Mouse (Mus musculus): Measurements from ENCODE around the gene Gdf1.

- TF ChIP-seq ZC3H11A (IDR thresholded peaks at IDR 0.05; ENCODE audit: borderline replicate concordance, low read depth, low read length) (no peak), ZNF384 (IDR thresholded peaks at IDR 0.05; ENCODE audit: low read depth, low read length) (no peak), HCFC1 (IDR thresholded peaks at IDR 0.05; ENCODE audit: borderline replicate concordance, insufficient read depth, low read length) (no peak)
Measured at GRCm38 (mm10) chr8:70340659-70341058, 11.0 kb downstream of the Gdf1 start.
